Mouse (Mus musculus) cerebellum, adult 9-10 months (tissue): ENCODE data around the gene Senp1.
A peak's percentile ranks its signal among the peaks of the same experiment; 100 is the strongest.

ENCODE experiments used
- DNase-seq: peaks from one replicate; pipeline ENCODE4 v3.0.0; 2022

The Senp1 gene

DNA sequence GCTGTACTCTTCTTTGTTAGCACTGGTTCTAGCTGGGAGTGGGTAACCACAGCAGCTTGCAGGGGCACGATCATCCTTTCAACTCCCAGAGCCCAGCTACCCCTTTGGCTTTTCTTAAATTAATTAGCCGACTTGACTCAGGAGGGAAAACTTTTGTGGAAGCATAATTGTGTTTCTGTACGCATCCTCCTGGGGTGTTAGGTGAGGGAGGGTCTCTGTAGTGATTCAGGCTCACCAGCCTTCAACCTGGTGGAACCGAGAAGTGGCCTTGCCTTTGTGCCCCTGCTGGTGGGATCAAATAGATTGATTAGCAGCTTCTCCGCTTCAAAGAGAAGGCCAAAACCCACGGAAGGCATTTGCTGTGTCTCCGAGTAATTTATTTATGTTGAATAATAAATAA, 93.6 kb downstream of the Senp1 start:
- no peak for DNase-seq

DNA sequence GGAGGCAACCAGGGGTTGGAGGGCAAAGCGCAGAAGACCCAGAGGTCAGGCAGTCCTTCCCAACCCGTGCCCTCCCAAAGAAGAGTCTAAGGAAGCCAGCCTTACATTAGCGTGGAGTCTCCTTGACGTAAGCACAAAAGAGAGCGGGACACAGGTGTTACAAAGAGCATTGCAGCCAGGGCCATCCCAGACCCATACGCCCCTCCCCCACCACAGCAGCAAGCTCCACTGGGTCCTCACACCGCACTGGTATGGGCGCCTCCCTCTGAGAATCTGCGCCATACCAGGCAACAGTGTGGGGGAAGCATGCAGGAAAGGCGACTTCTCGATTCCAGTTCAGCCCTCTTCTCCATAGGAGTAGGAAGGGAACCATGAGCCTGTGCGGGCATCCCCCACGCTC, 94.0 kb downstream of the Senp1 start:
- no peak for DNase-seq

DNA sequence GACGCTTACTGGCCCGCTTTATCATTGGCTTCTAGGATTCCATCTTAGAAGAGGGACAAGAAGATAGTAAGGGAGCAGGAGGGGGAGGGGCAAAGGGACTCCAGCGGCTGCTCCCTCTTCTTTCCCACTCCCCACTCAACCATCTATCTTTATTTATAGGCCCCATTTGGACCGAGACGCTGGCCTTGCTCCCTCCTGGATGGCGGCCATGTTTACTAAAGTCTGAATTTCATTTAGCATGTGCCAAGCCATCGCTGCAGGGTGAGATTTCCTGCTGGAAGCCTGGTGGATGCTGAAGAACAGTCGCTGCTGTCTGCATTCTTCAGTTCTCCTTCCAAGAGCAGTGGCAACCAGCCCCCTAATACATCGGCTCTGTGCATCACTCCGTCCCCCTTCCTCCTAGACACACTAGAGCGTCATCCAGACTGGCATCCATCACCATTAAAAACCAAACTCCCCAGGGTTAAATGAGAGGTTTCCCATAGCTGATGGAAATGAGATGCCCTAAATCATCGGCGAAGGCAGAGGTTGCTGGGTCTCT, 96.8 kb downstream of the Senp1 start:
- DNase-seq: peak; percentile 20

DNA sequence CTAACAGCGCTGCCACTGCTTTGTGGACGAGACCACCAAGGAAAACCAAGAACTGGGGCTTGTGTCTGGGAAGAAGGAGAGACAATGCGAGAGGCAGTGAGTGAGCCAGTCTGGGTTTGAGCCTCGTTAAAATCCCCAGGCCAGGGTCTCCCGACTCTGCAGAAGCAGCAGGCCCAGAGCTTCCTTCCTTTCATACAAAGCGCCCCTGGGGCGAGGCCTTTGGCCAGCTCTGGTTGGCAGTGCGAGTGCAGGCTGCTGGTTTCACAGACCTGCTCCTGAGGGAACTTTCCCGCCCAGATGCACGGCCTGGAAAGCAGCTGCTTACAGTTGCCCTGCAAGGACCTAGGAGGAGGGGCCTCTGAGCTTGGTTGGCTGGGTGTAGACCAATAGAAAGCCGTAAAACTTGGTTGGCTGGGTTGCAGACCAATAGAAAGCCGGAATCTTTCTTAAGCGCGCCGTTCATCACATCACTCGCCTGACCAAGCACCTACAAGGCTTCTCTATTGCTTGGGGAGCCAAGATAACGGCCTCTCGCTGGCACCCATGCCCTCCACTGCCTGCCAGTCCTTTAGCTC, 100.7 kb downstream of the Senp1 start:
- DNase-seq: peak; percentile 66

DNA sequence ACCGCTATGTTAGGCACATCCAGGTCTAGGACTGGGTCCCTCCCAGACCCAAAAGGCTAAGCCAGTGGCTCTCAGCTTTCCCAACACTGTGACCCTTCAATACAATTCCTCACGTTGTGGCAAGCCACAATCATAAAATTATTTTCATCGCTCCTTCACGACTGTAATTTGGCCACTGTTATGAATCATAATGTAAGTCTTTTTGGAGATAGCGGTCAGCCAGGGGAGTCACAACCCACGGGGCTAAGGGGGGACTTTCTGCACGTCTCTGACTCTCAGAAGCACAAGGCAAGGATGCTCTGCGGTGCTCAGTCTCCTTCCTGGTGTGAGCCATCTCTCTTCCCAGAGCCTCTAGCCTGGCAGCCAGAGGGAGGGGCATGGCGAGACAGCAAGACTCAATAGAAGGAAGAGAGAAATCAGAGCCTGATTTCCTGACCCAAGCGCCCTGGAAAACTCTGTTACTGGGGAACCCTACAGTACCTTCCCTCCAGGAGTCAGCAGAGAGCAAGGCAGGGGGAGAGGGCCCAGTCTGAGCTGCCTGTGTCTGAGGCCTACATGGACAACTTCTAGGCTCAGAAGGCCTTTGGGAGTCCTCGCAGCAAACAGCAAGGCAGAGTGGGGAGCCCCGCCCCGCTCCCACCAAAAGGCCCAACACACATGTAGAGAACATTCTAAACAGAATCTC, 101.4 kb downstream of the Senp1 start:
- DNase-seq: no peak

DNA sequence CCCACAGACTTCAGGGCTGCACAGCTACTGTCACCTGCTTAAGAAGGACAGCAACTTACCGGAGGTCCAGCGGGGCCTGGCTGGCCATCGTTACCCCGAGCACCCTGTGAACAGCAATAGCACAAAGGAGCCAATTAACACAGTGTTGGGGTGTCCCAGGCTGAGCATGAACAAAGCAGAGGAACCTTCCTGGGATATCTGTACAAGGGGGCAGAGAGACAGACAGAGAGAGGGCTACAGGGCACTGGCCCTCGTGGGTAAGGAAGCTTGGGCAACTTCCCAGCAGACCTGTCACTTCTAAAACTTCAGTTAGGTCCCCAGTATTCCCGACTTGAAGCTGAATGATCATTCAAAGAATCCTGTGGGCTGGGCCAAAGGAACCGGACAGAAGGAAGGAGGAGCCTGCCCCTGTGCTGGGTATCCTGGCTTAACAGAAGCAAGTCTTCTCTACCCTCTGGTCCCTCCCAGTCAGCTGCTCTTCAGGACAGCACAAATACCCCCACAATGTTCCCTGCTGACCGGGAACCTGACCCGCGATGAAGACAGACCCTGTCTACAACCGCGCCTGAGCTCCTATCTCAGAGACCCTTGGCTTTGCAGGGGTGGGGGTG, 102.2 kb downstream of the Senp1 start:
- DNase-seq: no peak

DNA sequence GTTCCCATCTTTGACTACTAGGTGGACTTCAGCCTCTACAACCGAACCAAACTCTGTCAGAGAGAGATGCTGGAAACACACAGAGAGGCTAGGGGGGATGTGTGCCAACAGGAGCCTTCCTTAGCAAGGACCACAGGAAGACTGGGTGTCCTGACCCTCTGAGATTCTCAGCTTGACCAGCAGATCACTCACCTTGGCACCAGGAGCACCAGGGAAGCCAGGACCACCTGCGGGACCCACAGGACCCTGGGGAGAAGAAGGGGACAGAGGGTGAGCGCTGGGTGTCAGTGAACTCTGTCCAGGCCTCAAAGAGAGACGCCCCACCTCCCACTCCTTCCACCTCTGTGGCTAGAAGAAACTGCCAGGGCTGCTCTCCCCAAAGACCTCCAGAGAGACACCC, 102.8 kb downstream of the Senp1 start:
- DNase-seq: no peak

DNA sequence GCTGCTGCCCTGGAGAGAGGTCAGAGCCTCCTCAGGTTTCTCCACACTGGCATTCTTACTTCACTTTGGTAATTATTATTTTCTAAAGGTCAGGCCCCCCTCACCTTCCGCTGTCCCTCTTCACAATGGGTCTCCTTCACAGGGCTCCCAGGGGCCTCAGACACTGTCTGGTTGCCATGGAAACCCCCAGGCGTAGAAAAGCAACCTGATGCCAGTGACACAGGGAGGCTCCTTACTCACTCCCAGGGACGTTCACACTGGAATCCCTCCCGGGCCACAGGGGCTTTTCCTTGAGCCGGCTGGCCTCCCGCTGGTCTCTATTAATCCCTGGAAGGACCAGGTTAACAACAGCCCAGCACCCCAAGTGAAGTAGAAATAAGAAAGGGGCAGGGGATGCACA, 103.4 kb downstream of the Senp1 start:
- DNase-seq: no peak

DNA sequence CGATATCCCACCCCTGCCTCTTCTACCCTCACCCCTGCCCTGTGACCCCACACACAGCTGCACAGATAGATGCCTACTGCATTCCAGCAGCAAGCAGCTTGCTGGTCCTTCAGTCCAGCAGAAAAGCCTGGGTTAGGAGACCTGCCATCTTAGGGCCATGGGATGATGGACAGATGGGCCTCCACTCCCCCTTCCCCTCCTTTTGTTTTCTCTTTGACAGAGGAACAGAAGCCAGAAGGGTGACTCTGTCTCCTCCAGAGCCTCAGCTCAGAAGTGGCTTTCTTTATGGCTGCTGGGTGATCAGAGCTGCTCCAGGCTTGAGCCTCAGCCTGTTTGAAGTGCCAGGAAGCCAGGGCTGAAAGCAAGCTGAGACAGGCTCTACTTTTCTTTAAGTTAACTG, 104.0 kb downstream of the Senp1 start:
- no peak for DNase-seq
